26 mouse cellular contexts compared by ENCODE assay signal in the genomic region with DNA sequence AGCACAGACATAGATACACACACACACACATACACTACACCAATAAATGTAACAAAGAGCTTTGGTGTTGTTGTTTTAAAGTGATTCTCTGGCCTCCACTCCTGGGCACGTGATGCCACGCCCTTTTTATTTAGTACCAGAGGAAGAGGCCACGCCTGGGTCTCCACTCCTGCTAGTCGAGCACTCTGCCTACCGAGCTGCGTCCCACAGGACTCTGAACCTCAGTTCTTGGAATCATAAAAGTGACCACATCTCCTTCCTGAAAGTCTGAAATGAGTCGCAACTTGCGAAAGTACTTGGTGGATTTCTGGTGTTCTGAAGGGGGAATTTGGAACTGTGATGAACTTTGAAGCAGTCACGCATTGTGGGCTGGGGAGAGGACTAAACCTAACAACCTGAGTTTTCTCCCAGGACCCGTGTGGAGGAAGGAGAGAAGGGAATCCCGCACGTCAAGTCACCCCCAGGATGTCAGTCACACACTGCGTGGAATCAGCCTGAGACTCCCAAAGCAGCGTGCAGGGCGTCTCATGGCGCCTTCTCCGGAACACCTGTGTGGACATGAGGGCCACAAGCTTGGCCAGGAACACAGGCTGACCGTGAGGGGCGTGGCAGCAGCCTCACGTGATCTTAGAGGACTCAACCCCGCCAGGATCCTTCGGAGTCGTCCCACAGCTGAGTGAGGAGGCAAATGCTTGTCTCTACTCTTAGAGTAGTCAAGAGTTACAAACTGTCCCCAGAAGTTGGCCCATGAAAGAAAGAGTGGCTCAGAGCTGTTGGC. TPM values are rescaled to one million over a fixed set of nuclear protein-coding genes. Genes with fewer than 3 reads are reported as not detected.
A peak's percentile ranks its signal among the peaks of the same experiment; 100 is the strongest.
DNase-seq lines count a peak whose midpoint lies in the region; ATAC-seq and TF ChIP-seq lines count a peak whose summit lies in the region.
"Had no signal": no experiment of that assay in that cellular context is flagged by ENCODE, and none has a peak within 500 bp of the region (broad histone marks: within the 10 kb centered on the region; RNA-seq: fewer than 3 reads in every experiment).

No protein-coding gene starts in this region.

- H3K4me3 ChIP-seq in kidney, embryonic 15.5 days (replicated peaks): no peak overlapping the region
- no peak overlapping the region for H3K4me3 ChIP-seq in G1E (ENCODE audit: low read depth, low read length)
- H3K4me3 ChIP-seq in stomach, embryonic 16.5 days (replicated peaks; ENCODE audit: low read length): no peak overlapping the region
- H3K4me3 ChIP-seq: gastrocnemius, adult 2 months; hindbrain, embryonic 13.5 days; limb, embryonic 15.5 days; megakaryocyte, embryonic 14.5 days; midbrain, embryonic 15.5 days had no signal

- no peaks in the 10 kb centered on the region for H3K36me3 ChIP-seq in kidney, embryonic 15.5 days
- no peaks in the 10 kb centered on the region for H3K36me3 ChIP-seq in G1E (replicated peaks)
- H3K36me3 ChIP-seq in stomach, embryonic 16.5 days (ENCODE audit: control insufficient read depth, insufficient read depth, low read length): no peaks in the 10 kb centered on the region
- H3K36me3 ChIP-seq: hindbrain, embryonic 13.5 days; limb, embryonic 15.5 days; midbrain, embryonic 15.5 days had no signal

- H3K9me3 ChIP-seq in kidney, embryonic 15.5 days (replicated peaks): no peaks in the 10 kb centered on the region
- H3K9me3 ChIP-seq in G1E (replicated peaks): no peaks in the 10 kb centered on the region
- H3K9me3 ChIP-seq in stomach, embryonic 16.5 days (replicated peaks; ENCODE audit: control insufficient read depth, low read length): no peaks in the 10 kb centered on the region
- H3K9me3 ChIP-seq: hindbrain, embryonic 13.5 days; limb, embryonic 15.5 days; midbrain, embryonic 15.5 days had no signal

- TF ChIP-seq CTCF in G1E (IDR thresholded peaks at IDR 0.05; ENCODE audit: low read depth, low read length): no peak

- 78% methylated on average over 23 of the region's 23 CpGs for WGBS in kidney, embryonic 15.5 days
- 68% methylated on average over 23 of the region's 23 CpGs for WGBS in stomach, embryonic 16.5 days

- no peak overlapping the region for H3K27ac ChIP-seq in kidney, embryonic 15.5 days
- no peak overlapping the region for H3K27ac ChIP-seq in stomach, embryonic 16.5 days (ENCODE audit: low read length)
- H3K27ac ChIP-seq: gastrocnemius, adult 2 months; hindbrain, embryonic 13.5 days; limb, embryonic 15.5 days; midbrain, embryonic 15.5 days had no signal

- no peaks in the 10 kb centered on the region for H3K4me1 ChIP-seq in kidney, embryonic 15.5 days
- no peaks in the 10 kb centered on the region; the same call in 1 of the 2 replicates for H3K4me1 ChIP-seq in G1E (ENCODE audit: insufficient read depth, low read depth, low read length)
- no peaks in the 10 kb centered on the region for H3K4me1 ChIP-seq in stomach, embryonic 16.5 days (ENCODE audit: control insufficient read depth, insufficient read depth, low read length)
- H3K4me1 ChIP-seq: hindbrain, embryonic 13.5 days; limb, embryonic 15.5 days; midbrain, embryonic 15.5 days had no signal

- no peak for ATAC-seq in kidney, embryonic 15.5 days (replicated peaks; ENCODE audit: low FRiP score)
- peak; percentile 15; the same call in 1 of the 2 replicates for ATAC-seq in G1E (ENCODE audit: extremely low read depth, insufficient number of reproducible peaks, low FRiP score, poor library complexity, severe bottlenecking)
- ATAC-seq in inflammation-experienced regulatory T-cells, adult 6 months: peak; percentile 32
- ATAC-seq in stomach, embryonic 16.5 days (ENCODE audit: insufficient read depth, low FRiP score): peak; percentile 44; the same call in 1 of the 2 replicates
- ATAC-seq: forebrain, embryonic 16.5 days; liver, postnatal 0 days; midbrain, embryonic 15.5 days had no signal

- no peak overlapping the region for H3K4me2 ChIP-seq in kidney, embryonic 15.5 days
- H3K4me2 ChIP-seq in stomach, embryonic 16.5 days (ENCODE audit: low read depth, low read length): no peak overlapping the region
- H3K4me2 ChIP-seq: hindbrain, embryonic 13.5 days; limb, embryonic 15.5 days; midbrain, embryonic 15.5 days had no signal

- H3K27me3 ChIP-seq in kidney, embryonic 15.5 days: no peaks in the 10 kb centered on the region
- H3K27me3 ChIP-seq in G1E (ENCODE audit: insufficient read depth, low read length): peaks cover 11% of the 10 kb centered on the region
- no peaks in the 10 kb centered on the region for H3K27me3 ChIP-seq in stomach, embryonic 16.5 days (ENCODE audit: control insufficient read depth, insufficient read depth, low read length)
- H3K27me3 ChIP-seq: hindbrain, embryonic 13.5 days; limb, embryonic 15.5 days; midbrain, embryonic 15.5 days had no signal

- no peak for DNase-seq in kidney, adult 11 months
- no peak for DNase-seq in G1E (ENCODE audit: low spot score)
- no peak for DNase-seq in Muller cell, postnatal 12 days (ENCODE audit: inconsistent ontology term)
- no peak for DNase-seq in heart, postnatal 10 days
- DNase-seq in frontal cortex, postnatal 14 days (ENCODE audit: low spot score in 2 of 2): no peak
- DNase-seq: adrenal gland, adult 8-10 months; cerebellum, postnatal 14 days; gastrocnemius, adult 2 months; heart, postnatal 14 days; kidney, postnatal 10 days; layer of hippocampus, adult 9-11 months; liver, postnatal 0 days; lung, postnatal 14 days; right cerebral cortex, postnatal 4 days; thymus, postnatal 14 days had no signal

- intact Hi-C loops in heart, postnatal 10 days (cut with DNase I): no loop called here

- 0 out of 2 replicates have a peak overlapping the region, but pooled peaks have one; percentile 8 for H3K9ac ChIP-seq in kidney, embryonic 15.5 days
- no peak overlapping the region for H3K9ac ChIP-seq in stomach, embryonic 16.5 days (ENCODE audit: low read length)
- H3K9ac ChIP-seq: hindbrain, embryonic 13.5 days; limb, embryonic 15.5 days; liver, postnatal 0 days; midbrain, embryonic 15.5 days had no signal

RNA-seq across cellular contexts. Expression of a gene that starts 17.0 kb away (rescaled TPM):
- polyA plus RNA-seq in kidney, embryonic 15.5 days (2015; fragmentation: Nextera tagmentation; extraction: Ambion mirVana): 0.55 and 0.78 TPM in 2 replicates
- total RNA-seq in G1E (2014; fragmentation: Nextera tagmentation) (not detected in 2 replicates), G1E (2017) (not detected in 2 replicates)
- not detected in 2 replicates for polyA plus RNA-seq in G1E (2012)
- 10 to 100 TPM; 16.1 to 24.9 (median 17.5) TPM for polyA plus RNA-seq in inflammation-experienced regulatory T-cells, adult 6 months (2017; shearing (Covaris generic))
- polyA plus RNA-seq in stomach, embryonic 16.5 days (2015; fragmentation: Nextera tagmentation; extraction: Ambion mirVana): 0.04 TPM in 1 of 2 replicates, not detected in the other
- total RNA-seq in heart, postnatal 10 days (2021): under 1 TPM in 1 of 2 experiments, not detected in 1; 0.10 TPM
- total RNA-seq: adrenal gland, adult 8-10 months; gastrocnemius, adult 2 months; granulocyte monocyte progenitor cell, adult 5-6 weeks; left cerebral cortex, postnatal 25 days; neutrophil, adult 5-6 weeks had no signal
- polyA plus RNA-seq: forebrain, embryonic 16.5 days; hindbrain, embryonic 13.5 days; liver, postnatal 0 days; midbrain, embryonic 15.5 days had no signal

RNA-seq across cellular contexts. Expression of a gene that starts 27.8 kb away (rescaled TPM):
- polyA plus RNA-seq in kidney, embryonic 15.5 days (2015; fragmentation: Nextera tagmentation; extraction: Ambion mirVana): 0.58 and 0.62 TPM in 2 replicates
- not detected in 2 replicates for total RNA-seq in G1E (2014; fragmentation: Nextera tagmentation)
- total RNA-seq in G1E (2017): not detected in 2 replicates
- polyA plus RNA-seq in G1E (2012): not detected in 2 replicates
- polyA plus RNA-seq in inflammation-experienced regulatory T-cells, adult 6 months (2017; shearing (Covaris generic)): not detected
- 0.19 TPM in 1 of 2 replicates, not detected in the other for polyA plus RNA-seq in stomach, embryonic 16.5 days (2015; fragmentation: Nextera tagmentation; extraction: Ambion mirVana)
- total RNA-seq in heart, postnatal 10 days (2021): not detected
- total RNA-seq: gastrocnemius, adult 2 months; granulocyte monocyte progenitor cell, adult 5-6 weeks; heart, postnatal 14 days; left cerebral cortex, postnatal 25 days; neutrophil, adult 5-6 weeks had no signal
- polyA plus RNA-seq: forebrain, embryonic 16.5 days; liver, postnatal 0 days; midbrain, embryonic 15.5 days had no signal
